Comparison of ENCODE assay signal across 28 mouse cellular contexts in the genomic region with DNA sequence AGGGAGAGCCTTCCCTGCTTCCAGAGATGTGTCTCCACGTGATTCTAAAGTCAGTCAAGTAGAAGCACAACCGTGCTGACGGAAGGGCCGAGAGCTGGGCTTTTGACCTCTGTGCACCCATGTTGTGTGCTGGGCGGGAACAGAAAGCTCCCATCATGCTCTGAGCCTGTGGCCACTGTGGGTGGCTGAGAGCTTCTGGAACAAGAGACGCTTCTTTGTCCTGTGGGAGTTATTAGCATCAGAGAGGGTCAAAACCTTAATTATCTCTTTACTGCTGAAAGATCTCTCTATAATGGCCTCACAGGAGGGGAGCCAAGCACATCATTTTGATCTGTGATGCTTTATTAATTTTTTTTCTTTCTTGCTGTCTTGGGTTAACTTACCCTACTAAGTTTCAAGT.
DNase-seq lines count a peak whose midpoint lies in the region; ATAC-seq and TF ChIP-seq lines count a peak whose summit lies in the region.
"Had no signal": no experiment of that assay in that cellular context is flagged by ENCODE, and none has a peak within 500 bp of the region (broad histone marks: within the 10 kb centered on the region; RNA-seq: fewer than 3 reads in every experiment).

No protein-coding gene starts in this region.

- no peak overlapping the region for H3K4me3 ChIP-seq in embryonic facial prominence, embryonic 14.5 days (ENCODE audit: low read depth, low read length)
- no peak overlapping the region for H3K4me3 ChIP-seq in embryonic facial prominence, embryonic 10.5 days
- no peak overlapping the region for H3K4me3 ChIP-seq in kidney, postnatal 0 days (replicated peaks; ENCODE audit: low read depth, low read length)
- no peak overlapping the region for H3K4me3 ChIP-seq in limb, embryonic 10.5 days
- H3K4me3 ChIP-seq: gastrocnemius, adult 2 months; heart, embryonic 13.5 days; intestine, embryonic 15.5 days; left cerebral cortex, adult 2 months; liver, embryonic 12.5 days had no signal

- no peak overlapping the region for H3K27ac ChIP-seq in embryonic facial prominence, embryonic 14.5 days (replicated peaks; ENCODE audit: low read depth, low read length)
- no peak overlapping the region for H3K27ac ChIP-seq in embryonic facial prominence, embryonic 10.5 days (replicated peaks)
- 0 out of 2 replicates have a peak overlapping the region, but pooled peaks have one; percentile 56 for H3K27ac ChIP-seq in kidney, postnatal 0 days
- H3K27ac ChIP-seq in limb, embryonic 10.5 days: peak overlapping the region; percentile 46
- H3K27ac ChIP-seq: gastrocnemius, adult 2 months; heart, embryonic 13.5 days; hindbrain, postnatal 0 days; intestine, embryonic 15.5 days; left cerebral cortex, adult 2 months; liver, embryonic 12.5 days; stomach, postnatal 0 days had no signal

- WGBS in embryonic facial prominence, embryonic 14.5 days: 55% methylated on average over 6 of the region's 6 CpGs
- WGBS in embryonic facial prominence, embryonic 10.5 days: 45% methylated on average over 6 of the region's 6 CpGs
- 46% methylated on average over 6 of the region's 6 CpGs for WGBS in kidney, postnatal 0 days
- 62% methylated on average over 6 of the region's 6 CpGs for WGBS in limb, embryonic 10.5 days

- H3K9me3 ChIP-seq in embryonic facial prominence, embryonic 14.5 days (ENCODE audit: control insufficient read depth, low read length): 0 out of 2 replicates have a peak, but pooled peaks cover 3% of the 10 kb centered on the region
- H3K9me3 ChIP-seq in embryonic facial prominence, embryonic 10.5 days: no peaks in the 10 kb centered on the region
- no peaks in the 10 kb centered on the region for H3K9me3 ChIP-seq in kidney, postnatal 0 days (replicated peaks; ENCODE audit: low read length)
- no peaks in the 10 kb centered on the region for H3K9me3 ChIP-seq in limb, embryonic 10.5 days (replicated peaks)
- H3K9me3 ChIP-seq: heart, embryonic 13.5 days; intestine, embryonic 15.5 days; liver, embryonic 12.5 days had no signal

- no peak overlapping the region for H3K9ac ChIP-seq in embryonic facial prominence, embryonic 14.5 days (ENCODE audit: low read depth, low read length)
- no peak overlapping the region for H3K9ac ChIP-seq in kidney, postnatal 0 days (ENCODE audit: low read depth, low read length)
- H3K9ac ChIP-seq: heart, embryonic 13.5 days; intestine, embryonic 15.5 days; liver, embryonic 12.5 days; liver, postnatal 0 days had no signal

- H3K27me3 ChIP-seq in embryonic facial prominence, embryonic 14.5 days (replicated peaks; ENCODE audit: control insufficient read depth, insufficient read depth, low read length): no peaks in the 10 kb centered on the region
- H3K27me3 ChIP-seq in embryonic facial prominence, embryonic 10.5 days (replicated peaks; ENCODE audit: low read depth, poor library complexity, severe bottlenecking): no peaks in the 10 kb centered on the region
- H3K27me3 ChIP-seq in kidney, postnatal 0 days (ENCODE audit: insufficient read depth, low read length): no peaks in the 10 kb centered on the region
- H3K27me3 ChIP-seq in limb, embryonic 10.5 days (ENCODE audit: low read depth, poor library complexity, severe bottlenecking): no peaks in the 10 kb centered on the region
- H3K27me3 ChIP-seq: CH12.LX; heart, embryonic 13.5 days; intestine, embryonic 15.5 days; liver, embryonic 12.5 days; Patski had no signal

- H3K4me2 ChIP-seq in embryonic facial prominence, embryonic 14.5 days (ENCODE audit: low read depth, low read length): no peak overlapping the region
- H3K4me2 ChIP-seq in kidney, postnatal 0 days (ENCODE audit: low read length): no peak overlapping the region
- H3K4me2 ChIP-seq: heart, embryonic 13.5 days; intestine, embryonic 15.5 days; liver, embryonic 12.5 days had no signal

- ATAC-seq in embryonic facial prominence, embryonic 14.5 days (ENCODE audit: low read depth): no peak
- no peak; the same call in 1 of the 2 replicates for ATAC-seq in kidney, postnatal 0 days (replicated peaks; ENCODE audit: low FRiP score, low read depth)
- ATAC-seq: forebrain, embryonic 16.5 days; hindbrain, postnatal 0 days; intestine, embryonic 15.5 days; liver, embryonic 12.5 days; liver, postnatal 0 days; Patski had no signal

- H3K36me3 ChIP-seq in embryonic facial prominence, embryonic 14.5 days (ENCODE audit: control insufficient read depth, insufficient read depth, low read length): no peaks in the 10 kb centered on the region
- H3K36me3 ChIP-seq in embryonic facial prominence, embryonic 10.5 days (replicated peaks): no peaks in the 10 kb centered on the region
- H3K36me3 ChIP-seq in kidney, postnatal 0 days (ENCODE audit: insufficient read depth, low read length): no peaks in the 10 kb centered on the region
- no peaks in the 10 kb centered on the region for H3K36me3 ChIP-seq in limb, embryonic 10.5 days
- H3K36me3 ChIP-seq: G1E; heart, embryonic 13.5 days; intestine, embryonic 15.5 days; liver, embryonic 12.5 days had no signal

- DNase-seq in embryonic facial prominence, embryonic 14.5 days (ENCODE audit: low spot score): peak; percentile 22
- DNase-seq in embryonic facial prominence, embryonic 10.5 days (ENCODE audit: low spot score): no peak
- DNase-seq in kidney, adult 9 months: peak; percentile 3
- DNase-seq in kidney, adult 8-10 months: no peak
- peak; percentile 67 for DNase-seq in kidney, postnatal 0 days (ENCODE audit: low spot score)
- no peak for DNase-seq in limb, embryonic 10.5 days (ENCODE audit: low spot score)
- no peak for DNase-seq in c-Kit-positive CD71-positive TER-119-positive erythroid progenitor cells, embryonic 14.5 days (ENCODE audit: low spot score)
- DNase-seq in right cerebral cortex, postnatal 14 days: no peak
- DNase-seq: adrenal gland, postnatal 25 days; cerebellum, adult 2 months; cerebellum, postnatal 14 days; gastrocnemius, adult 2 months; heart, postnatal 10 days; liver, postnatal 0 days; lung, postnatal 36 days; midbrain, embryonic 14.5 days; thymus, adult 18-20 months; thymus, postnatal 25 days had no signal

- H3K4me1 ChIP-seq in embryonic facial prominence, embryonic 14.5 days (ENCODE audit: control insufficient read depth, insufficient read depth, low read length): no peaks in the 10 kb centered on the region
- peaks cover 3% of the 10 kb centered on the region; the same call in 1 of the 2 replicates for H3K4me1 ChIP-seq in embryonic facial prominence, embryonic 10.5 days
- H3K4me1 ChIP-seq in kidney, postnatal 0 days (replicated peaks; ENCODE audit: insufficient read depth, low read length): no peaks in the 10 kb centered on the region
- peaks cover 31% of the 10 kb centered on the region for H3K4me1 ChIP-seq in limb, embryonic 10.5 days
- H3K4me1 ChIP-seq: liver, embryonic 12.5 days had no signal

- TF ChIP-seq CTCF in kidney, postnatal 0 days (IDR thresholded peaks at IDR 0.05; ENCODE audit: low read depth): no peak

Comparison
In these comparisons a context has a peak if more than half of its experiments do, and no peak if none do; other contexts are left out.
1. DNase-seq: peak in embryonic facial prominence, embryonic 14.5 days (single experiment), kidney, adult 9 months (single experiment) and kidney, postnatal 0 days (single experiment); none in embryonic facial prominence, embryonic 10.5 days (single experiment), kidney, adult 8-10 months (0 of 2), limb, embryonic 10.5 days (single experiment), c-Kit-positive CD71-positive TER-119-positive erythroid progenitor cells, embryonic 14.5 days (single experiment) and right cerebral cortex, postnatal 14 days (single experiment).
2. H3K27ac ChIP-seq: peak in kidney, postnatal 0 days (single experiment) and limb, embryonic 10.5 days (single experiment); none in embryonic facial prominence, embryonic 14.5 days (single experiment) and embryonic facial prominence, embryonic 10.5 days (single experiment).